Mouse (Mus musculus) heart, adult 9 months (tissue): ENCODE measurements around the gene 4921524J17Rik.
A peak's percentile ranks its signal among the peaks of the same experiment; 100 is the strongest.

ENCODE experiments used
- DNase-seq, 2 experiments: peaks; one replicate each; pipeline ENCODE4 v3.0.0; 2022; ENCODE audit warnings: low spot score in 2 of 2

Gene 4921524J17Rik

GRCm38 (mm10) chr8:85380824-85381209, 51.8 kb downstream of the 4921524J17Rik start:
- DNase-seq, result peak; percentile 86 to 89

DNA sequence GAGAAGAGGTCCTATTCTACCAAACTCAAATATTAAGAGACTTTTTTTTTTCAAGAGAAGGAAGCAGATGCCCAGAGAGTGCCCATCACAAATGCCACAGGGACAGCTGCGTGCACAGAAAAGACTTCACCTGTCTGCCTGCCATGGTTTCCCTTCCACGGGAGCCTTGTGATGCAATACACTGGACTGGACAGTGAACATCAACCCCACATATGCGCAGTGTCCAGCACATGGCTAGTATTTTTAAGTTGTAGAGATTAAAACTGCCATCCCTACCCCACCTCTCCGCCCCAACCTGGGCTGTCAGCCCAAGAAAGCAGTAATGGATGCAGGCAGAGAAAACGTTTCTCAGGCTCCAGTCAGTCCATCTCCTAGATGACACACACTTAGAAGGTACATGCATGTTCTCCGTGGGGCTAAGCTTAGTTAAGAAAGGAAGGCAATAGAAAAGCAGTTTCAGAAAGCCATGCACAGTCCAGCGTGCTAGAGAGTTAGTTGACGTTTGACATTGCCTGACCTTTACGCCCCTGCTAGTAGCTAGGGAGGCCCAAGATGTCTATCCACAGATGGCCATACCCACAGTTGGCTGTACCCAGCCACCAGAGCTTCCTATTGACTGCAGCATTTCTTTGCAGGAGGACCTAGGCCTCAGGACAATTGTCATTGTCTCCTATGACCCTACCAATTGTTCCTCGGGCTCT, 52.4 kb downstream of the 4921524J17Rik start:
- peak in 1 of 2 experiments; percentile 12 for DNase-seq

DNA sequence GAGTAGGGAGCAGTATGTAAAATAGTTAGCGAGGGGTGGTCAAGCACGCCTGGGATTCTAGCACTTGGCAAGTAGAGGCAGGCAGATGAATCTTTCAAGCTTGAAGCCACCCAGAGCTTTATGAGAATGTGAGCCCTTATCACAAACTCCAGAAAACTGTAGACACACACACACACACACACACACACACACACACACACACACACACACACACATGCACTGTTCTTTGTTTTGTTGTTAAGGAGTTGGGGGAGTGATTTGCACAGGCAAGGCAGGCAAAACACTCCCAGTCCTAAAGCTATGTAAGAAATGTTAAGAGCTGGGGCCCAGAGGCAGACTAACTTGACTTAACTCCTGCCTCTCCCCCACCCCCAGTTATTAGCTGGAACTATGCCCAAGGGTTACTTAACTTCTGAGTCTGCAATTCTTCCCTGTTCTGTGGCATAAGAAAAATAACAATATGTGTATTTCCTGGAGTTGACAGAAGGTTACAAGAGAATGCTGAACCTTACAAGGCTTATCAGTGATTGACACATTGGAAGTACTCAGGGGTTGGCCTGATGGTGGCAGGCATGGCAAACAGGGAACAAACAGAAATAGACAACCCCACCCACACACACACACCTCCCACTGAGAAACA, 53.4 kb downstream of the 4921524J17Rik start:
- DNase-seq, result peak; percentile 64 to 70

DNA sequence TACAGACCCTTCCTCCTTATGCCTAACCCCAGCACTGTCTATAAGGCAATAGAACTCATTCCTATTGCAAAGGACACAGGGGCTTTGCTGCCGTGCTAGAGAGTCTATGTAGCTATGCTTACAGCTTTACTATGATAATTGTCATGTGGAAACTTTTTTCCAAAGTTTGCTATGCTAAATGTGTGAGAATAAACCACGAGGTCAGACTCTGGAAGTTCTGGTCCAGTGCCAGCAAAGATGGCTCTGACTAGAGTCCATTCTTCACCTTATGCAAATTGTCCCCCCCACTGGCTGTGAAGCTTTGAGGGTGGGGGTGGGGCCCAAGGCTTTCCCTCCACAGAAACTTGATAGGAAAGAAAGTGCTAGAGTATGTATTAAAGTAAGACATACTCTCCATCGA, 56.1 kb downstream of the 4921524J17Rik start:
- DNase-seq, result no peak

DNA sequence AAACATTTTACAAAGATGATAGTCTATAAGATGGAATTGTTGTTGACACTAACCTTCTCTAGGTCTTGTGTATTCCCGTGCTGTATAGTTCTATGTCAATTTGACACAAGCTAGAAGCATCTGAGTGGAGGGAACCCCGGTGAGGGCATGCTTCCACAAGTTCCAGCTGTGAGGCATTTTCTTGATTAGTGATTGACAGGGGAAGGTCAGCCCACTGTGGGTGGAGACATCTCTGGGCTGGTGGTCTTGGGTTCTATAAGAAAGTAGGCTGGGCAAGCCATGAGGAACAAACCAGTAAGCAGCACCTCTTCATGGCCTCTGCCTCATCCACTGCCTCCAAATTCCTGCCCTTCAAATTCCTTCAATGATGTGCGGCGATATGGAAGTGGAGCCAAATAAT, 58.3 kb downstream of the 4921524J17Rik start:
- DNase-seq, result no peak

DNA sequence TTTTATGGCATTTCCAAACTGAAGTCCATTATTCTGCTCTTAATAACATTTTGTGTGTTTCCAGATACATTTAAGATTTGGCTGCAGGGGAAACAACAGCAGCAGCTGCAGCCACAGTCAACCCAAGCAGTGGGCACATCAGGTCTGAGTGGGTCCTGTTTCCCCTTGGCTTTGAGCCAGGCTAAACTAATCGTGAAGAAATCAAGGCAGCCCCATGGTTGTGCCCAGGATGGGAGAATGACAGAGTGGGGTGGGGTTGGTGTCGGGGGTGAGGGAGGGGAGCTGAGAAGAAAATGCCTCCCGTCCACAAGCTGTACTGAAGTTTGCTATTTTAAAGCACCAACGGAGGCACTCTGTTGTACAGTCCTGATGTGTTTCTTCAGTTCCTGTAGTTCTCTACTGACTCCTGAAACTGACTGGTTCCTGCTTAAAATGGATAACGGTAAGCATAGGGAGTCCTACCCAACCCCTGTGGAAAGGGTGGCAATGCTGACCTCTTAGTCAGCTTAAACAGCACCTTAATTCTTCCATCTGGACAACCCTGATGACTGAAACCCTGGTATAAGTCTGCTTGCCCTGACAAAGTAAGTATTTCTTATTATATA, 59.1 kb downstream of the 4921524J17Rik start:
- no peak for DNase-seq

GRCm38 (mm10) chr8:85372465-85372839, 60.2 kb downstream of the 4921524J17Rik start:
- DNase-seq, result no peak

DNA sequence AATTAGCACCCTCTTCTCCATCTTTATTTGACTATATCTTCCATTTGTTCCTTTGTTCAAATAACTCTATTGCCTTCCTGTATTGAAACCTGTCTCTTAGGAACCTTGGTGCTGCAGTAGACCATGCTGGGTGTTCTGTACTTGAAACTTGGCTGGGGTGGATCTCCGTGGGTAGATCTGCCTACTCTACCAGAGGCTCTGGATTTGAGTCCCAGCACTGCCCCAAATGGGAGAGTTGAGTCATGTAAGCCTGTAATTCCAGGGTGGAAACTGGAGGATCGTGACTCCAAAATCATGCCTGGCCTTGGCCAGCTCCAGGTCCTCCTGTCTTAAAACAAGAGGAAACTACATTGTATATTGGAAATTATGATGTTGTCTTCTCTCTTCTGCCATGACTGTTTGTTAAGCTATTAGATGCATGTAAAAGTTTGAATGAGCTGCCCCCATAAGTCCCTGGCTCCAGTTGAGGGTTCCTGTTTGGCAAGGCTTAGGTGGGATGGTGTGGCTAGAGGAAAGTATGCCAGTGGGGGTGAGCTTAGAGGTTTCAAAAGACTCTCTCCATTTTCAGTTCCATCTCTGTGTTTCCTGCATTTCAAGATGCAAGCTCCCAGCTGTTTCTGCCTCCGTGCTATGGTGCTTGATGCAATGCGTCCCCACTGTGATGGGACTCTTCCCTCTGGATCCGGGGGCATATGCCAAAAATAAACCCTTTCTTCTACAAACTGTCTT, 60.7 kb downstream of the 4921524J17Rik start:
- DNase-seq, result no peak

DNA sequence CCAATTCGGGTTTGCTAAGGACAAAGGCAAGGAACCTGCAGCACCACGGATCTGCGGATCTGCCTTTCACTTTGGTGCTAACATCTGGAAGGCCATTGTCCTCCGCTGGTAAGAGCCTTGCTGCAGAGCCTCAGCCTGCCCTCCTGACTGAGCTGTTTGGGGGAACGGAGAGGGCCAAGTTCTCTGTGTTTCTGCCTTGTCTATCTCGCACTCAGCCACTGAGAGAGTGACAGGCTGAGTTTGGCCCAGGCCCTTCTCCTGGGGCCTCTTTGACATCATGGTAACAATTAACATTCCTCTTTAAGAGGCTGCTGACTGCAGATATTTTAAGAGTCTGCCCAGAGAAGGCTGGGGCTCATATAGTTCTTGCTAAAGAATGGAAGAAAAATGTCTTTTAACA, 67.5 kb downstream of the 4921524J17Rik start:
- peak; percentile 67 to 77 for DNase-seq

DNA sequence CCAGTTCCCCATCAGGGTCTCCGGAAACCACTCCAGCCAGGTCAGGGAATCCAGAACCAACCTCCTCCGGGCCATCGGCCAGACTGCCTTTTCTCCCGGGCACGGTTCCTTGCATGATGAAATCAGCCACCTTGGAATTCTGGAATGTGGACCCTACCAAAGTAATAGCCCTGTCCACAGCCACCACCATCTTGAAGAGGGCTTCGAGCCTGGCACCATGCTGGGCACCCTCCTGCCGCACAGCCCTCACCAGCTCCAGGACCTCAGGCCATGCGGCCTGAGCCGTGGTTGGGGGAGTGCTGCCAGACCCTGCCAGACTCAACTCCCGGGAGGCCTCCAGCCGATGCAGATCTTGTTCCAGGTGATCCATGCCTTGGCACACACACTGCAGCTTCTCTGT, 68.0 kb downstream of the 4921524J17Rik start:
- no peak for DNase-seq

DNA sequence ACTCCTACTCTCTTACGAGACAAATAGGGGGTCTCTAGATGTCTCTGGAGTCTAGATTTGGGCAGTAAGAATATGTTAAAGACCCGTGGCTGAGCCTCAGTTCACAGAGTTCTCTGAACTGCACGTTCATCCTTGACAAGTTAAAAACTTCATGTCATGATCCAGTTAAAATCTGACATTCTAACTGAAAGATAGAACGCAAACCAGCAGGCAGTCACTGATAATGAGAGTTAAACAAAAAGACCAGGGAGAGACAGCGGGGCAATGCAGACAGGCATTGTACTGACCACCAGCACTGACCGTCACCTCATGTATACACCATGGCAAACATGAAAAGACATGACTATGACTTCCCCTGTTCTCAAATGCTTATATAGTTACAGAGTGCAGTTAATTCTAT, 69.2 kb downstream of the 4921524J17Rik start:
- no peak for DNase-seq

GRCm38 (mm10) chr8:85362211-85362610, 70.4 kb downstream of the 4921524J17Rik start:
- no peak for DNase-seq
